Mouse (Mus musculus): ENCODE measurements at regions not wholly inside any gene's neighbourhood (a gene's known extent, or its start where the extent isn't known, plus 50 kb on each side); places are given as distances from the start of the nearest gene placed in this dataset.

GRCm38 (mm10) chr3:21381072-21381471, 695.4 kb upstream of the Tbl1xr1 start:
- TF ChIP-seq CTCF (IDR thresholded peaks at IDR 0.05; ENCODE audit: borderline replicate concordance, insufficient read depth, low read depth, low read length), result no peak
- no peak for TF ChIP-seq POLR2A (IDR thresholded peaks at IDR 0.05; ENCODE audit: borderline replicate concordance, insufficient read depth, low read length)
